Mouse (Mus musculus) liver, embryonic 12.5 days (tissue): ENCODE results near the gene Olfr324. TPM values are rescaled to one million over a fixed set of nuclear protein-coding genes. Genes with fewer than 3 reads are reported as not detected.

Experiments
- ATAC-seq: fragments of 200-750 bp; cut with Nextera tagmentation; 2 replicates; pipeline ENCODE4 v1.8.0; 2017; ENCODE audit warnings: moderate number of reproducible peaks, mild to moderate bottlenecking, moderate library complexity
- H3K27ac ChIP-seq: fragments of 300-500 bp; sonication (generic); 2 replicates; pipeline ENCODE4 v1.5.1; 2016; ENCODE audit warnings: mild to moderate bottlenecking
- H3K27me3 ChIP-seq: fragments of 300-500 bp; sonication (generic); replicated peaks from 2 replicates; pipeline ENCODE4 v1.6.1; 2016; ENCODE audit warnings: mild to moderate bottlenecking, moderate library complexity
- H3K36me3 ChIP-seq: fragments of 300-500 bp; sonication (generic); 2 replicates; pipeline ENCODE4 v1.6.1; 2016; ENCODE audit warnings: mild to moderate bottlenecking, moderate library complexity
- H3K4me1 ChIP-seq: fragments of 300-500 bp; sonication (generic); 2 replicates; pipeline ENCODE4 v1.6.1; 2016
- H3K4me2 ChIP-seq: fragments of 300-500 bp; sonication (generic); 2 replicates; pipeline ENCODE4 v1.6.1; 2016; ENCODE audit warnings: mild to moderate bottlenecking, moderate library complexity
- H3K4me3 ChIP-seq: fragments of 300-500 bp; sonication (generic); 2 replicates; pipeline ENCODE4 v1.5.1; 2016; ENCODE audit warnings: mild to moderate bottlenecking, moderate library complexity
- H3K9ac ChIP-seq: fragments of 300-500 bp; sonication (generic); 2 replicates; pipeline ENCODE4 v1.6.1; 2016; ENCODE audit warnings: mild to moderate bottlenecking, moderate library complexity
- H3K9me3 ChIP-seq: fragments of 300-500 bp; sonication (generic); replicated peaks from 2 replicates; pipeline ENCODE4 v1.6.1; 2016; ENCODE audit warnings: mild to moderate bottlenecking, moderate library complexity
- WGBS: fragments of 180-500 bp; shearing (Covaris S2); methylation state at CpG from one replicate; pipeline ENCODE4 v1.1.7; 2016; ENCODE audit not compliant: insufficient replicate concordance; 5-methylcytosine and 5-hydroxymethylcytosine counted together
- polyA plus RNA-seq: library from polyadenylated mRNA; unstranded; fragments of >200 nt; fragmentation: Nextera tagmentation; extraction: Ambion mirVana; gene quantifications from 2 replicates; pipeline ENCODE4 v1.2.1, GENCODE M21; 2016

Gene Olfr324
- polyA plus RNA-seq, 1 experiment from 2014 or later: not detected

- H3K9me3 ChIP-seq: no peaks in the 10 kb centered on the region
Measured at GRCm38 (mm10) chr11:58605228-58605627, 10.3 kb downstream of the Olfr324 start.

GRCm38 (mm10) chr11:58606177-58606919 lies 11.4 kb downstream of the Olfr324 start:
- ATAC-seq: no peak

More at GRCm38 (mm10) chr11:58605228-58605627, 10.3 kb downstream of the Olfr324 start:
- Histone ChIP-seq H3K4me1 (peaks cover 18% of the 10 kb centered on the region), H3K9ac (no peak overlapping the region), H3K27ac (no peak overlapping the region), H3K36me3 (no peaks in the 10 kb centered on the region), H3K4me2 (no peak overlapping the region), H3K27me3 (no peaks in the 10 kb centered on the region), H3K4me3 (no peak overlapping the region)
- WGBS: 51% methylated on average over 3 of the region's 3 CpGs
- ATAC-seq: no peak

GRCm38 (mm10) chr11:58607030-58607429 lies 12.1 kb downstream of the Olfr324 start:
- Histone ChIP-seq H3K27ac (no peak overlapping the region), H3K4me1 (peaks cover 18% of the 10 kb centered on the region), H3K9ac (no peak overlapping the region), H3K9me3 (no peaks in the 10 kb centered on the region), H3K36me3 (no peaks in the 10 kb centered on the region), H3K4me3 (no peak overlapping the region), H3K4me2 (no peak overlapping the region), H3K27me3 (no peaks in the 10 kb centered on the region)
- no peak for ATAC-seq
- WGBS: 71% methylated on average over 6 of the region's 6 CpGs

More at GRCm38 (mm10) chr11:58606177-58606919, 11.4 kb downstream of the Olfr324 start:
- H3K4me3 ChIP-seq: no peak overlapping the region
- H3K27me3 ChIP-seq: no peaks in the 10 kb centered on the region
- WGBS: 64% methylated on average over 12 of the region's 12 CpGs
- no peak overlapping the region for H3K4me2 ChIP-seq
- no peak overlapping the region for H3K9ac ChIP-seq
- no peaks in the 10 kb centered on the region for H3K9me3 ChIP-seq
- H3K36me3 ChIP-seq: no peaks in the 10 kb centered on the region
- H3K4me1 ChIP-seq: peaks cover 18% of the 10 kb centered on the region
- no peak overlapping the region for H3K27ac ChIP-seq

GRCm38 (mm10) chr11:58613359-58613758 lies 18.4 kb downstream of the Olfr324 start:
- H3K27ac ChIP-seq: no peak overlapping the region
- no peak overlapping the region for H3K4me3 ChIP-seq
- WGBS: 54% methylated on average over 3 of the region's 3 CpGs
- H3K4me2 ChIP-seq: no peak overlapping the region
- H3K9ac ChIP-seq: no peak overlapping the region
- no peaks in the 10 kb centered on the region for H3K9me3 ChIP-seq
- H3K27me3 ChIP-seq: no peaks in the 10 kb centered on the region
- H3K36me3 ChIP-seq: no peaks in the 10 kb centered on the region
- H3K4me1 ChIP-seq: no peaks in the 10 kb centered on the region
- no peak for ATAC-seq

- H3K4me1 ChIP-seq: no peaks in the 10 kb centered on the region
- no peak overlapping the region for H3K9ac ChIP-seq
- no peaks in the 10 kb centered on the region for H3K27me3 ChIP-seq
- ATAC-seq: no peak
- no peak overlapping the region for H3K27ac ChIP-seq
- no peak overlapping the region for H3K4me3 ChIP-seq
- no peaks in the 10 kb centered on the region for H3K9me3 ChIP-seq
- H3K36me3 ChIP-seq: no peaks in the 10 kb centered on the region
- no peak overlapping the region for H3K4me2 ChIP-seq
Measured at GRCm38 (mm10) chr11:58614526-58614925, 19.6 kb downstream of the Olfr324 start.

GRCm38 (mm10) chr11:58615975-58616374 lies 21.1 kb downstream of the Olfr324 start, which contains the start of gene 2210407C18Rik:
Gene 2210407C18Rik (minus strand): TSS chr11:58616075.
- Histone ChIP-seq H3K9me3 (no peaks in the 10 kb centered on the region), H3K4me1 (no peaks in the 10 kb centered on the region), H3K27ac (no peak within 1 kb of the TSS), H3K36me3 (no peaks in the 10 kb centered on the region), H3K27me3 (0 out of 2 replicates have a peak, but pooled peaks cover 3% of the 10 kb centered on the region), H3K4me3 (no peak within 1 kb of the TSS), H3K9ac (no peak within 1 kb of the TSS), H3K4me2 (no peak within 1 kb of the TSS)
- ATAC-seq: no peak
- 63% methylated on average over 4 of the region's 4 CpGs for WGBS

- Histone ChIP-seq H3K4me1 (no peaks in the 10 kb centered on the region), H3K9me3 (no peaks in the 10 kb centered on the region), H3K27ac (no peak overlapping the region), H3K27me3 (0 out of 2 replicates have a peak, but pooled peaks cover 3% of the 10 kb centered on the region), H3K36me3 (no peaks in the 10 kb centered on the region), H3K4me3 (no peak overlapping the region), H3K4me2 (no peak overlapping the region), H3K9ac (no peak overlapping the region)
- WGBS: 53% methylated on average over 3 of the region's 3 CpGs
- ATAC-seq: no peak
Measured at GRCm38 (mm10) chr11:58618369-58618768, 23.5 kb downstream of the Olfr324 start.

- no peak for ATAC-seq
- Histone ChIP-seq H3K9me3 (no peaks in the 10 kb centered on the region), H3K4me2 (no peak overlapping the region), H3K4me1 (no peaks in the 10 kb centered on the region), H3K27ac (no peak overlapping the region), H3K27me3 (0 out of 2 replicates have a peak, but pooled peaks cover 3% of the 10 kb centered on the region), H3K9ac (no peak overlapping the region), H3K4me3 (no peak overlapping the region), H3K36me3 (no peaks in the 10 kb centered on the region)
- 65% methylated on average over 6 of the region's 6 CpGs for WGBS
Measured at GRCm38 (mm10) chr11:58618793-58619192, 23.9 kb downstream of the Olfr324 start.

GRCm38 (mm10) chr11:58626146-58626545 lies 31.2 kb downstream of the Olfr324 start:
- no peaks in the 10 kb centered on the region for H3K4me1 ChIP-seq
- 0 out of 2 replicates have a peak, but pooled peaks cover 3% of the 10 kb centered on the region for H3K27me3 ChIP-seq
- no peak overlapping the region for H3K4me2 ChIP-seq
- no peaks in the 10 kb centered on the region for H3K36me3 ChIP-seq
- no peak overlapping the region for H3K9ac ChIP-seq
- no peak overlapping the region for H3K27ac ChIP-seq
- no peak for ATAC-seq
- no peaks in the 10 kb centered on the region for H3K9me3 ChIP-seq
- 46% methylated on average over 4 of the region's 4 CpGs for WGBS
- H3K4me3 ChIP-seq: no peak overlapping the region

- H3K9ac ChIP-seq: no peak within 1 kb of the TSS
Measured at GRCm38 (mm10) chr11:58630401-58630800, 35.5 kb downstream of the Olfr324 start, which contains the start of gene Olfr323. Gene Olfr323 (minus strand): TSS chr11:58630501.

GRCm38 (mm10) chr11:58634878-58635277 lies 40.0 kb downstream of the Olfr324 start:
- Histone ChIP-seq H3K9ac (no peak overlapping the region), H3K4me3 (no peak overlapping the region), H3K27me3 (0 out of 2 replicates have a peak, but pooled peaks cover 4% of the 10 kb centered on the region), H3K4me2 (no peak overlapping the region), H3K27ac (no peak overlapping the region), H3K9me3 (no peaks in the 10 kb centered on the region), H3K4me1 (peaks cover 22% of the 10 kb centered on the region), H3K36me3 (no peaks in the 10 kb centered on the region)
- 58% methylated on average over 4 of the region's 4 CpGs for WGBS
- ATAC-seq: no peak

More at GRCm38 (mm10) chr11:58630401-58630800, 35.5 kb downstream of the Olfr324 start, which contains the start of gene Olfr323:
- no peaks in the 10 kb centered on the region for H3K9me3 ChIP-seq
- no peak for ATAC-seq
- H3K4me2 ChIP-seq: no peak within 1 kb of the TSS
- peaks cover 3% of the 10 kb centered on the region; the same call in 1 of the 2 replicates for H3K4me1 ChIP-seq
- no peaks in the 10 kb centered on the region for H3K36me3 ChIP-seq
- no peak within 1 kb of the TSS for H3K4me3 ChIP-seq
- WGBS: 59% methylated on average over 5 of the region's 5 CpGs
- H3K27ac ChIP-seq: no peak within 1 kb of the TSS
- 0 out of 2 replicates have a peak, but pooled peaks cover 3% of the 10 kb centered on the region for H3K27me3 ChIP-seq

- Histone ChIP-seq H3K4me3 (no peak overlapping the region), H3K9ac (no peak overlapping the region), H3K27ac (no peak overlapping the region), H3K4me2 (no peak overlapping the region; the same call in 1 of the 2 replicates), H3K36me3 (no peaks in the 10 kb centered on the region), H3K27me3 (0 out of 2 replicates have a peak, but pooled peaks cover 12% of the 10 kb centered on the region), H3K4me1 (peaks cover 35% of the 10 kb centered on the region), H3K9me3 (no peaks in the 10 kb centered on the region)
- no peak for ATAC-seq
- WGBS: 1% methylated on average over 4 of the region's 4 CpGs
Measured at GRCm38 (mm10) chr11:58636376-58636977, 41.6 kb downstream of the Olfr324 start.
